Mouse (Mus musculus): ENCODE results near the gene Lhfpl2.

GRCm38 (mm10) chr13:94144451-94144850 lies 86.9 kb downstream of the Lhfpl2 start:
- no peak for TF ChIP-seq CTCF (conservative IDR thresholded peaks at IDR 0.05; ENCODE audit: low read length)
- TF ChIP-seq POU5F1 (IDR thresholded peaks at IDR 0.05; ENCODE audit: borderline replicate concordance, low read length), result no peak
